8 mouse cellular contexts compared by ENCODE assay signal in genomic region chr17:35218516-35219193, GRCm38 (mm10). TPM values are rescaled to one million over a fixed set of nuclear protein-coding genes. Genes with fewer than 3 reads are reported as not detected.
A peak's percentile ranks its signal among the peaks of the same experiment; 100 is the strongest.
DNase-seq lines count a peak whose midpoint lies in the region; ATAC-seq lines count a peak whose summit lies in the region.

No protein-coding gene starts in this region.

- peak; percentile 43; the same call in 1 of the 2 replicates for ATAC-seq in kidney, embryonic 16.5 days (ENCODE audit: low FRiP score, low TSS enrichment)
- peak; percentile 38 for ATAC-seq in megakaryocyte progenitor cell, adult 5-6 weeks (replicated peaks; ENCODE audit: poor library complexity)
- no peak for ATAC-seq in erythroblast, adult 5-6 weeks (replicated peaks; ENCODE audit: low FRiP score, poor library complexity, severe bottlenecking)

- H3K4me3 ChIP-seq in kidney, embryonic 16.5 days (ENCODE audit: low read length) = no peak overlapping the region

- 66% methylated on average over 18 of the region's 18 CpGs for WGBS in kidney, embryonic 16.5 days

- H3K36me3 ChIP-seq in kidney, embryonic 16.5 days (ENCODE audit: insufficient read depth, low read length) = peaks cover 12% of the 10 kb centered on the region; the same call in 1 of the 2 replicates

- H3K27me3 ChIP-seq in kidney, embryonic 16.5 days (ENCODE audit: insufficient read depth, low read length) = no peaks in the 10 kb centered on the region

- DNase-seq in adrenal gland, postnatal 14 days = peak; percentile 71
- no peak for DNase-seq in adrenal gland, postnatal 25 days
- peak; percentile 99 for DNase-seq in heart, adult 11 months
- no peak for DNase-seq in urinary bladder, postnatal 10 days (ENCODE audit: low spot score)
- DNase-seq in right cerebral cortex, adult 2 months (ENCODE audit: low spot score in 2 of 2) = no peak

- H3K4me2 ChIP-seq in kidney, embryonic 16.5 days (replicated peaks; ENCODE audit: low read depth, low read length) = no peak overlapping the region

- no peak overlapping the region for H3K9ac ChIP-seq in kidney, embryonic 16.5 days (replicated peaks; ENCODE audit: low read length)

- peak overlapping the region; percentile 81 for H3K27ac ChIP-seq in kidney, embryonic 16.5 days (ENCODE audit: low read length)

- H3K9me3 ChIP-seq in kidney, embryonic 16.5 days (ENCODE audit: low read length) = no peaks in the 10 kb centered on the region

- peaks cover 13% of the 10 kb centered on the region for H3K4me1 ChIP-seq in kidney, embryonic 16.5 days (ENCODE audit: insufficient read depth, low read length)

RNA-seq across cellular contexts. Expression of gene Gm16181, which starts 2.0 kb away (rescaled TPM):
- total RNA-seq in adrenal gland, postnatal 14 days (2021) = 0.67 TPM in 1 of 2 replicates, not detected in the other
- not detected in 2 replicates for total RNA-seq in adrenal gland, postnatal 25 days (2021)
- polyA plus RNA-seq in kidney, embryonic 16.5 days (2015; fragmentation: Nextera tagmentation; extraction: Ambion mirVana) = 0.56 and 0.62 TPM in 2 replicates
- total RNA-seq in megakaryocyte progenitor cell, adult 5-6 weeks (2015) = not detected in 2 replicates
- total RNA-seq in megakaryocyte progenitor cell, adult 5-6 weeks (2017) = not detected in 2 replicates
- total RNA-seq in erythroblast, adult 5-6 weeks (2015; ENCODE audit: low replicate concordance) = not detected in 2 replicates
- total RNA-seq in erythroblast, adult 5-6 weeks (2017; ENCODE audit: low replicate concordance) = not detected in 2 replicates

RNA-seq across cellular contexts. Expression of gene Lta, which starts 13.5 kb away (rescaled TPM):
- total RNA-seq in adrenal gland, postnatal 14 days (2021) = 0.33 and 2.7 TPM in 2 replicates
- total RNA-seq in adrenal gland, postnatal 25 days (2021) = 0.30 TPM in 1 of 2 replicates, not detected in the other
- polyA plus RNA-seq in kidney, embryonic 16.5 days (2015; fragmentation: Nextera tagmentation; extraction: Ambion mirVana) = 0.13 TPM in 1 of 2 replicates, not detected in the other
- not detected in 2 replicates for total RNA-seq in megakaryocyte progenitor cell, adult 5-6 weeks (2015)
- not detected in 2 replicates for total RNA-seq in megakaryocyte progenitor cell, adult 5-6 weeks (2017)
- not detected in 2 replicates for total RNA-seq in erythroblast, adult 5-6 weeks (2015; ENCODE audit: low replicate concordance)
- total RNA-seq in erythroblast, adult 5-6 weeks (2017; ENCODE audit: low replicate concordance) = not detected in 2 replicates

RNA-seq across cellular contexts. Expression of gene Atp6v1g2, which starts 14.8 kb away (rescaled TPM):
- 7.0 and 8.2 TPM in 2 replicates for total RNA-seq in adrenal gland, postnatal 14 days (2021)
- total RNA-seq in adrenal gland, postnatal 25 days (2021) = 8.0 and 8.4 TPM in 2 replicates
- 5.8 and 8.5 TPM in 2 replicates for polyA plus RNA-seq in kidney, embryonic 16.5 days (2015; fragmentation: Nextera tagmentation; extraction: Ambion mirVana)
- total RNA-seq in megakaryocyte progenitor cell, adult 5-6 weeks (2015) = 4.1 and 6.9 TPM in 2 replicates
- 1.1 and 2.4 TPM in 2 replicates for total RNA-seq in megakaryocyte progenitor cell, adult 5-6 weeks (2017)
- total RNA-seq in erythroblast, adult 5-6 weeks (2015; ENCODE audit: low replicate concordance) = 1.0 and 2.7 TPM in 2 replicates
- total RNA-seq in erythroblast, adult 5-6 weeks (2017; ENCODE audit: low replicate concordance) = 3.8 TPM in 1 of 2 replicates, not detected in the other

RNA-seq across cellular contexts. Expression of gene Tnf, which starts 16.8 kb away (rescaled TPM):
- 0.33 and 1.4 TPM in 2 replicates for total RNA-seq in adrenal gland, postnatal 14 days (2021)
- total RNA-seq in adrenal gland, postnatal 25 days (2021) = 0.58 and 0.76 TPM in 2 replicates
- polyA plus RNA-seq in kidney, embryonic 16.5 days (2015; fragmentation: Nextera tagmentation; extraction: Ambion mirVana) = 0.15 and 0.28 TPM in 2 replicates
- total RNA-seq in megakaryocyte progenitor cell, adult 5-6 weeks (2015) = 18.6 and 33.2 TPM in 2 replicates
- total RNA-seq in megakaryocyte progenitor cell, adult 5-6 weeks (2017) = 11.1 and 16.4 TPM in 2 replicates
- 10.7 and 19.2 TPM in 2 replicates for total RNA-seq in erythroblast, adult 5-6 weeks (2015; ENCODE audit: low replicate concordance)
- 2.8 and 8.3 TPM in 2 replicates for total RNA-seq in erythroblast, adult 5-6 weeks (2017; ENCODE audit: low replicate concordance)

RNA-seq across cellular contexts. Expression of gene Nfkbil1, which starts 16.9 kb away (rescaled TPM):
- total RNA-seq in adrenal gland, postnatal 14 days (2021) = 15.3 and 17.7 TPM in 2 replicates
- 18.3 and 24.1 TPM in 2 replicates for total RNA-seq in adrenal gland, postnatal 25 days (2021)
- polyA plus RNA-seq in kidney, embryonic 16.5 days (2015; fragmentation: Nextera tagmentation; extraction: Ambion mirVana) = 11.6 TPM in 2 replicates
- total RNA-seq in megakaryocyte progenitor cell, adult 5-6 weeks (2015) = 1.9 and 3.1 TPM in 2 replicates
- 6.7 and 8.0 TPM in 2 replicates for total RNA-seq in megakaryocyte progenitor cell, adult 5-6 weeks (2017)
- total RNA-seq in erythroblast, adult 5-6 weeks (2015; ENCODE audit: low replicate concordance) = 0.58 and 1.0 TPM in 2 replicates
- 2.2 TPM in 1 of 2 replicates, not detected in the other for total RNA-seq in erythroblast, adult 5-6 weeks (2017; ENCODE audit: low replicate concordance)

Comparison
In these comparisons a context has a peak if more than half of its experiments do, and no peak if none do; other contexts are left out.
1. DNase-seq: peak in adrenal gland, postnatal 14 days (single experiment) and heart, adult 11 months (single experiment); none in adrenal gland, postnatal 25 days (single experiment), urinary bladder, postnatal 10 days (single experiment) and right cerebral cortex, adult 2 months (0 of 2).